Mouse (Mus musculus) midbrain, postnatal 0 days (tissue): Measurements from ENCODE around the gene Plekhm1. TPM values are rescaled to one million over a fixed set of nuclear protein-coding genes. Genes with fewer than 3 reads are reported as not detected.

Source experiments
- ATAC-seq: fragments of 200-750 bp; cut with Nextera tagmentation; 2 replicates; pipeline ENCODE4 v1.8.0; 2017; ENCODE audit warnings: moderate number of reproducible peaks, mild to moderate bottlenecking, moderate TSS enrichment, moderate library complexity; ENCODE audit not compliant: low FRiP score
- DNase-seq: peaks from one replicate; pipeline ENCODE4 v3.0.0-alpha.2; 2015; ENCODE audit warnings: low spot score
- H3K27ac ChIP-seq: fragments of 300-500 bp; sonication (generic); 2 replicates; pipeline ENCODE4 v1.5.1; 2014; ENCODE audit warnings: low read depth, mild to moderate bottlenecking, low read length, mixed read lengths
- H3K27me3 ChIP-seq: fragments of 300-500 bp; sonication (generic); 2 replicates; pipeline ENCODE4 v1.6.1; 2014; ENCODE audit warnings: low read length, control low read depth, mixed read lengths; ENCODE audit not compliant: insufficient read depth
- H3K36me3 ChIP-seq: fragments of 300-500 bp; sonication (generic); 2 replicates; pipeline ENCODE4 v1.6.1; 2014; ENCODE audit warnings: low read length, control low read depth, mixed read lengths; ENCODE audit not compliant: insufficient read depth
- H3K4me1 ChIP-seq: fragments of 300-500 bp; sonication (generic); 2 replicates; pipeline ENCODE4 v1.6.1; 2014; ENCODE audit warnings: mild to moderate bottlenecking, control low read depth, antibody characterized with exemption, low read length, mixed read lengths; ENCODE audit not compliant: insufficient read depth
- H3K4me2 ChIP-seq: fragments of 300-500 bp; sonication (generic); 2 replicates; pipeline ENCODE4 v1.6.1; 2014; ENCODE audit warnings: low read depth, mild to moderate bottlenecking, low read length, mixed read lengths; ENCODE audit not compliant: poor library complexity, severe bottlenecking
- H3K4me3 ChIP-seq: fragments of 300-500 bp; sonication (generic); 2 replicates; pipeline ENCODE4 v1.5.1; 2014; ENCODE audit warnings: low read depth, mild to moderate bottlenecking, low read length, moderate library complexity
- H3K9ac ChIP-seq: fragments of 300-500 bp; sonication (generic); replicated peaks from 2 replicates; pipeline ENCODE4 v1.6.1; 2014; ENCODE audit warnings: mild to moderate bottlenecking, low read length, moderate library complexity, mixed read lengths; ENCODE audit not compliant: poor library complexity, severe bottlenecking
- H3K9me3 ChIP-seq: fragments of 300-500 bp; sonication (generic); 2 replicates; pipeline ENCODE4 v1.6.1; 2016; ENCODE audit warnings: low read length, control low read depth
- CTCF ChIP-seq: IDR thresholded peaks from 2 replicates; pipeline ENCODE4 v1.5.1; 2016; ENCODE audit warnings: antibody characterized with exemption, mild to moderate bottlenecking
- WGBS: fragments of 180-500 bp; shearing (Covaris S2); extraction: QIAGEN DNeasy Blood & Tissue Kit; methylation state at CpG from one replicate; pipeline ENCODE4 v1.1.7; 2014; 5-methylcytosine and 5-hydroxymethylcytosine counted together
- polyA plus RNA-seq: library from polyadenylated mRNA; unstranded; fragments of >200 nt; fragmentation: Nextera tagmentation; extraction: Ambion mirVana; gene quantifications from 2 replicates; pipeline ENCODE4 v1.2.1, GENCODE M21; 2015
- total RNA-seq: library from RNA; depleted of rRNA; stranded (reverse); fragments of >200 nt; gene quantifications from 2 replicates; pipeline ENCODE4 v1.2.3, GENCODE M21; 2014

The Plekhm1 gene
- total and polyA plus RNA-seq, 2 experiments from 2014 or later, result 6.0 to 7.8 TPM

- Histone ChIP-seq H3K4me1 (peaks cover 9% of the 10 kb centered on the region; the same call in 1 of the 2 replicates), H3K36me3 (peaks cover 15% of the 10 kb centered on the region), H3K9ac (peak overlapping the region; percentile 42), H3K27me3 (peaks cover 41% of the 10 kb centered on the region), H3K27ac (no peak overlapping the region), H3K4me3 (peak overlapping the region; percentile 37), H3K9me3 (no peaks in the 10 kb centered on the region), H3K4me2 (peak overlapping the region; percentile 66)
- no peak for TF ChIP-seq CTCF
- ATAC-seq, result no peak
- DNase-seq, result no peak
- 2% methylated on average over 30 of the region's 33 CpGs for WGBS
These were observed 49.8 kb downstream of the Plekhm1 start for GRCm38 (mm10) chr11:103362521-103363181.

GRCm38 (mm10) chr11:103362054-103362432 lies 50.4 kb downstream of the Plekhm1 start:
- DNase-seq (no peak), ATAC-seq (no peak)
- H3K4me1 ChIP-seq, result peaks cover 9% of the 10 kb centered on the region; the same call in 1 of the 2 replicates
- H3K4me3 ChIP-seq, result peak overlapping the region; percentile 37
- H3K9me3 ChIP-seq, result no peaks in the 10 kb centered on the region
- TF ChIP-seq CTCF, result no peak
- H3K36me3 ChIP-seq, result peaks cover 10% of the 10 kb centered on the region; the same call in 1 of the 2 replicates
- peak overlapping the region; percentile 66 for H3K4me2 ChIP-seq
- H3K9ac ChIP-seq, result peak overlapping the region; percentile 42; the same call in 1 of the 2 replicates
- 10% methylated on average over 13 of the region's 13 CpGs for WGBS
- peaks cover 41% of the 10 kb centered on the region for H3K27me3 ChIP-seq
- no peak overlapping the region for H3K27ac ChIP-seq

- peaks cover 41% of the 10 kb centered on the region for H3K27me3 ChIP-seq
- no peak overlapping the region for H3K27ac ChIP-seq
- no peaks in the 10 kb centered on the region for H3K9me3 ChIP-seq
- DNase-seq, result no peak
- no peak for ATAC-seq
- TF ChIP-seq CTCF, result no peak
- no peak overlapping the region for H3K9ac ChIP-seq
- 4% methylated on average over 25 of the region's 25 CpGs for WGBS
- H3K4me3 ChIP-seq, result peak overlapping the region; percentile 42; the same call in 1 of the 2 replicates
- peaks cover 9% of the 10 kb centered on the region; the same call in 1 of the 2 replicates for H3K4me1 ChIP-seq
- H3K36me3 ChIP-seq, result peaks cover 5% of the 10 kb centered on the region; the same call in 1 of the 2 replicates
- H3K4me2 ChIP-seq, result peak overlapping the region; percentile 66
These were observed 51.0 kb downstream of the Plekhm1 start for GRCm38 (mm10) chr11:103361396-103362053.

- Histone ChIP-seq H3K27me3 (peaks cover 37% of the 10 kb centered on the region), H3K4me1 (peaks cover 12% of the 10 kb centered on the region; the same call in 1 of the 2 replicates), H3K4me3 (peak overlapping the region; percentile 42), H3K27ac (no peak overlapping the region), H3K4me2 (peak overlapping the region; percentile 67), H3K9me3 (no peaks in the 10 kb centered on the region), H3K36me3 (no peaks in the 10 kb centered on the region), H3K9ac (peak overlapping the region; percentile 36)
- ATAC-seq (no peak; the same call in 1 of the 2 replicates), DNase-seq (no peak)
- 4% methylated on average over 42 of the region's 48 CpGs for WGBS
- no peak for TF ChIP-seq CTCF
These were observed 51.8 kb downstream of the Plekhm1 start for GRCm38 (mm10) chr11:103360661-103361081.

- ATAC-seq (no peak; the same call in 1 of the 2 replicates), DNase-seq (peak; percentile 77)
- 2% methylated on average over 55 of the region's 60 CpGs for WGBS
- H3K4me2 ChIP-seq, result peak overlapping the region; percentile 67
- H3K36me3 ChIP-seq, result no peaks in the 10 kb centered on the region
- peaks cover 12% of the 10 kb centered on the region; the same call in 1 of the 2 replicates for H3K4me1 ChIP-seq
- H3K27ac ChIP-seq, result no peak overlapping the region
- peak overlapping the region; percentile 42 for H3K4me3 ChIP-seq
- TF ChIP-seq CTCF, result peak; percentile 74
- peak overlapping the region; percentile 36 for H3K9ac ChIP-seq
- H3K9me3 ChIP-seq, result no peaks in the 10 kb centered on the region
- H3K27me3 ChIP-seq, result peaks cover 37% of the 10 kb centered on the region
These were observed 52.4 kb downstream of the Plekhm1 start for GRCm38 (mm10) chr11:103359841-103360641.
